Mouse (Mus musculus) ovary, postnatal 10 days (tissue): ENCODE data around the gene Gm20388.
A peak's percentile ranks its signal among the peaks of the same experiment; 100 is the strongest.

Experiments
- DNase-seq: peaks from one replicate; pipeline ENCODE4 v3.0.0; 2022; ENCODE audit warnings: low spot score

Gene Gm20388

GRCm38 (mm10) chr8:122398186-122398585, 2487.5 kb downstream of the Gm20388 start:
- no peak for DNase-seq

- no peak for DNase-seq
Measured at GRCm38 (mm10) chr8:122405146-122405805, 2494.6 kb downstream of the Gm20388 start.

GRCm38 (mm10) chr8:122407678-122408077, 2497.0 kb downstream of the Gm20388 start:
- no peak for DNase-seq

- DNase-seq, result no peak
Measured at GRCm38 (mm10) chr8:122414311-122414710, 2503.7 kb downstream of the Gm20388 start.

GRCm38 (mm10) chr8:122415554-122415953, 2504.9 kb downstream of the Gm20388 start:
- DNase-seq, result no peak

GRCm38 (mm10) chr8:122419881-122420555, 2509.4 kb downstream of the Gm20388 start:
- no peak for DNase-seq

GRCm38 (mm10) chr8:122421376-122422070, 2510.9 kb downstream of the Gm20388 start, which contains the start of gene Il17c:
Gene Il17c (plus strand): TSS chr8:122422020.
- DNase-seq, result no peak

- DNase-seq, result no peak
Measured at GRCm38 (mm10) chr8:122423217-122423616, 2512.6 kb downstream of the Gm20388 start.

- DNase-seq, result no peak
Measured at GRCm38 (mm10) chr8:122423659-122424058, 2513.0 kb downstream of the Gm20388 start.

- no peak for DNase-seq
Measured at GRCm38 (mm10) chr8:122426145-122426544, 2515.5 kb downstream of the Gm20388 start.

- DNase-seq, result no peak
Measured at GRCm38 (mm10) chr8:122427607-122428006, 2517.0 kb downstream of the Gm20388 start.

- DNase-seq, result no peak
Measured at GRCm38 (mm10) chr8:122428163-122428562, 2517.5 kb downstream of the Gm20388 start.

- no peak for DNase-seq
Measured at GRCm38 (mm10) chr8:122430058-122430636, 2519.5 kb downstream of the Gm20388 start.

- no peak for DNase-seq
Measured at GRCm38 (mm10) chr8:122430646-122431045, 2520.0 kb downstream of the Gm20388 start.

GRCm38 (mm10) chr8:122431694-122432442, 2521.2 kb downstream of the Gm20388 start:
- DNase-seq, result peak; percentile 18

GRCm38 (mm10) chr8:122432443-122433268, 2522.0 kb downstream of the Gm20388 start, which contains the start of gene Cyba:
Gene Cyba (minus strand): TSS chr8:122432930.
- peak; percentile 46 for DNase-seq

GRCm38 (mm10) chr8:122433269-122433905, 2522.7 kb downstream of the Gm20388 start:
- no peak for DNase-seq

- no peak for DNase-seq
Measured at GRCm38 (mm10) chr8:122435375-122435774, 2524.7 kb downstream of the Gm20388 start.

GRCm38 (mm10) chr8:122436146-122436545, 2525.5 kb downstream of the Gm20388 start:
- DNase-seq, result no peak

GRCm38 (mm10) chr8:122436586-122437125, 2526.0 kb downstream of the Gm20388 start:
- no peak for DNase-seq
